ENCODE assay signal across 22 mouse cellular contexts in the genomic region with DNA sequence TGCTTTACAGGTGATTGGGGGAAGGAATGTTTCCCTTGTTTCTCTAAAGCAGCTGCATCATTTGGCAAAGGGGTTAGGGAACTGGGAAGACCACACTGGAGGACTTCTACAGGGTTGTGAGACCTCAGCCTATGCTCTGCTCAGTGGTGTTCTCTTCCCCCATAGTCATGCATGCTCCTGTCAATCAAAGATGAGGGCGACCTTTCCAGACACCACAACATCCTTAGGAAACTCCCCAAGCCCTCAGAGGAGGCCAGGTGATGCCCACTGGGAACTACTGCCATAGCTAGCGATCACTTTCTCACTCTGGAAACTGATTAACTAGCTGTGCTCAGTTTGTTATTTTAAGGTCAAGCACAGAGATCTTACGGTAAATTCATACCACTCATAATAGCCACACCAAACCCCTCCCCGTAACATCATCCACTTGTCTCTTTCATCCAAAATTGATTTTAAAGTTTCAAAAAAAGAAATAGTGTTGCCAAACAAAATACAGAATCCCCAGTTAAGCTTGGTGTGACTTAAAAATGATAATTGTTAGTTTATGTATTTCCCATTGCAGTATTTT.
DNase-seq lines count a peak whose midpoint lies in the region; ATAC-seq and TF ChIP-seq lines count a peak whose summit lies in the region.
"Had no signal": no experiment of that assay in that cellular context is flagged by ENCODE, and none has a peak within 500 bp of the region (broad histone marks: within the 10 kb centered on the region; RNA-seq: fewer than 3 reads in every experiment).

No protein-coding gene starts in this region.

- 65% methylated on average over 4 of the region's 4 CpGs for WGBS in kidney, postnatal 0 days

- no peaks in the 10 kb centered on the region for H3K9me3 ChIP-seq in kidney, postnatal 0 days (replicated peaks; ENCODE audit: low read length)
- H3K9me3 ChIP-seq: embryonic facial prominence, embryonic 10.5 days; forebrain, embryonic 13.5 days; heart, embryonic 10.5 days; heart, embryonic 15.5 days; hindbrain, embryonic 10.5 days had no signal

- intact Hi-C loops in gastrocnemius, adult 2 months (cut with DNase I), result no loop called here
- intact Hi-C loops in gastrocnemius, postnatal 14 days (cut with DNase I; ENCODE audit: low total_unique reads), result no loop called here

- no peaks in the 10 kb centered on the region for H3K79me3 ChIP-seq in C2C12 (ENCODE audit: low read depth)

- no peaks in the 10 kb centered on the region for H3K4me1 ChIP-seq in kidney, postnatal 0 days (replicated peaks; ENCODE audit: insufficient read depth, low read length)
- H3K4me1 ChIP-seq: embryonic facial prominence, embryonic 10.5 days; forebrain, embryonic 13.5 days; heart, embryonic 10.5 days; hindbrain, embryonic 10.5 days had no signal

- no peak for DNase-seq in gastrocnemius, adult 2 months
- DNase-seq in gastrocnemius, postnatal 14 days, result no peak
- no peak for DNase-seq in kidney, postnatal 0 days (ENCODE audit: low spot score)
- DNase-seq in kidney, postnatal 25 days, result no peak
- no peak for DNase-seq in embryo, embryonic 10 days (ENCODE audit: low spot score)
- no peak for DNase-seq in layer of hippocampus, postnatal 14 days (ENCODE audit: low spot score in 2 of 2)
- DNase-seq: adrenal gland, postnatal 10 days; B cell, adult 2 months; cerebellum, adult 18-20 months; cerebellum, adult 9-11 months; cerebellum, postnatal 36 days; gastrocnemius, postnatal 10 days; heart, postnatal 14 days had no signal

- no peak overlapping the region for H3ac ChIP-seq in C2C12 (ENCODE audit: control insufficient read depth, insufficient read length, low read depth)

- peaks cover 22% of the 10 kb centered on the region for H3K36me3 ChIP-seq in kidney, postnatal 0 days (ENCODE audit: insufficient read depth, low read length)
- H3K36me3 ChIP-seq in C2C12 (ENCODE audit: control insufficient read depth, insufficient read depth), result peaks cover 25% of the 10 kb centered on the region

- no peak for TF ChIP-seq CTCF in gastrocnemius, adult 2 months (IDR thresholded peaks at IDR 0.05)
- no peak for TF ChIP-seq CTCF in kidney, postnatal 0 days (IDR thresholded peaks at IDR 0.05; ENCODE audit: low read depth)
- no peak for TF ChIP-seq CTCF in C2C12 (IDR thresholded peaks at IDR 0.05; ENCODE audit: control insufficient read depth, insufficient read depth, insufficient read length)

- H3K4me2 ChIP-seq in kidney, postnatal 0 days (ENCODE audit: low read length), result no peak overlapping the region
- H3K4me2 ChIP-seq: forebrain, embryonic 13.5 days; heart, embryonic 15.5 days; hindbrain, embryonic 14.5 days had no signal

- no peaks in the 10 kb centered on the region for H3K79me2 ChIP-seq in C2C12 (ENCODE audit: control insufficient read depth, insufficient read depth)

- no peak overlapping the region for H3K4me3 ChIP-seq in gastrocnemius, adult 2 months
- H3K4me3 ChIP-seq in kidney, postnatal 0 days (replicated peaks; ENCODE audit: low read depth, low read length), result no peak overlapping the region
- H3K4me3 ChIP-seq in C2C12 (ENCODE audit: insufficient read depth, poor library complexity, severe bottlenecking), result no peak overlapping the region
- H3K4me3 ChIP-seq: embryonic facial prominence, embryonic 10.5 days; forebrain, embryonic 13.5 days; heart, embryonic 10.5 days; heart, embryonic 15.5 days; hindbrain, embryonic 10.5 days had no signal

- no peaks in the 10 kb centered on the region for H3K27me3 ChIP-seq in kidney, postnatal 0 days (ENCODE audit: insufficient read depth, low read length)
- no peaks in the 10 kb centered on the region for H3K27me3 ChIP-seq in C2C12 (ENCODE audit: control insufficient read depth, insufficient read depth, insufficient read length)
- H3K27me3 ChIP-seq: forebrain, embryonic 13.5 days; heart, embryonic 15.5 days had no signal

- H3K27ac ChIP-seq in gastrocnemius, adult 2 months, result peak overlapping the region; percentile 71
- H3K27ac ChIP-seq in kidney, postnatal 0 days, result peak overlapping the region; percentile 34; the same call in 1 of the 2 replicates
- H3K27ac ChIP-seq: embryonic facial prominence, embryonic 10.5 days; forebrain, embryonic 13.5 days; heart, embryonic 10.5 days; hindbrain, embryonic 10.5 days; hindbrain, embryonic 14.5 days had no signal

- no peak overlapping the region for H3K9ac ChIP-seq in kidney, postnatal 0 days (ENCODE audit: low read depth, low read length)
- H3K9ac ChIP-seq: forebrain, embryonic 13.5 days; heart, embryonic 15.5 days; hindbrain, embryonic 14.5 days had no signal

- ATAC-seq in kidney, postnatal 0 days (replicated peaks; ENCODE audit: low FRiP score, low read depth), result no peak
- peak; percentile 42 for ATAC-seq in activated CD4-positive, CD25-positive, alpha-beta regulatory T cell, adult 4 months
- ATAC-seq: forebrain, embryonic 13.5 days; intestine, embryonic 16.5 days had no signal

TF ChIP-seq in C2C12, 6 proteins besides CTCF, POLR2A, EP300 and RAD21:
- TF ChIP-seq USF1 (IDR thresholded peaks at IDR 0.05; ENCODE audit: low read depth) (no peak), MYOD1 (IDR thresholded peaks at IDR 0.05; ENCODE audit: control insufficient read depth, insufficient read length, low read depth) (peak; percentile 71), FOSL1 (IDR thresholded peaks at IDR 0.05; ENCODE audit: insufficient read depth, low read length, poor library complexity, severe bottlenecking) (no peak), CEBPB (IDR thresholded peaks at IDR 0.05; ENCODE audit: low read depth) (no peak), MAX (IDR thresholded peaks at IDR 0.05) (no peak), MYOG (IDR thresholded peaks at IDR 0.05; ENCODE audit: control insufficient read depth, extremely low read depth, insufficient read length) (no peak)
